Mouse (Mus musculus) CH12.LX (cell line): ENCODE data around the gene Rrp12. TPM values are rescaled to one million over a fixed set of nuclear protein-coding genes. Genes with fewer than 3 reads are reported as not detected.

ENCODE experiments used
- DNase-seq: peaks from one replicate; pipeline ENCODE4 v3.0.0-alpha.2; 2013; ENCODE audit errors: extremely low read depth
- H3K27ac ChIP-seq: 2 replicates; pipeline ENCODE4 v1.5.1; 2012; ENCODE audit warnings: low read depth, mild to moderate bottlenecking, control low read depth, moderate library complexity; ENCODE audit not compliant: insufficient read depth
- H3K27me3 ChIP-seq: replicated peaks from 2 replicates; pipeline ENCODE3; 2012; ENCODE audit warnings: inconsistent platforms
- H3K36me3 ChIP-seq, 2 experiments: replicated peaks in 1 of 2; 2 replicates each; pipeline versions ENCODE3 to v1.6.1; 2012; ENCODE audit warnings: inconsistent platforms in 1 of 2, low read length in 1 of 2, mild to moderate bottlenecking in 1 of 2, mixed read lengths in 1 of 2, moderate library complexity in 1 of 2; ENCODE audit not compliant: control insufficient read depth in 1 of 2, insufficient read depth in 1 of 2
- H3K4me1 ChIP-seq, 2 experiments: 2 replicates each; pipeline ENCODE4 v1.6.1; 2012; ENCODE audit warnings: inconsistent platforms in 1 of 2, moderate library complexity in 1 of 2; ENCODE audit not compliant: insufficient read depth in 2 of 2, control insufficient read depth in 1 of 2
- H3K4me2 ChIP-seq: 2 replicates; pipeline ENCODE4 v1.6.1; 2012; ENCODE audit warnings: low read depth, mild to moderate bottlenecking, control low read depth; ENCODE audit not compliant: poor library complexity, insufficient read depth, severe bottlenecking
- H3K4me3 ChIP-seq, 3 experiments: fragments of 150-350 bp in 1 of 3; sonication (generic) in 1 of 3; replicated peaks in 1 of 3; 2 replicates each; pipeline versions ENCODE3 to v1.5.1; 2011 to 2012; ENCODE audit warnings: low read depth in 2 of 3, low read length in 2 of 3, mild to moderate bottlenecking in 2 of 3, moderate library complexity in 2 of 3, control low read depth in 1 of 3, improper control_type of control experiment in 1 of 3, inconsistent platforms in 1 of 3, mixed read lengths in 1 of 3; ENCODE audit not compliant: poor library complexity in 1 of 3
- H3K79me2 ChIP-seq: replicated peaks from 2 replicates; pipeline ENCODE4 v1.6.1; 2012; ENCODE audit warnings: mild to moderate bottlenecking, moderate library complexity; ENCODE audit not compliant: control insufficient read depth, poor library complexity, insufficient read depth, severe bottlenecking; ENCODE audit errors: extremely low read depth
- H3K9ac ChIP-seq: 2 replicates; pipeline ENCODE4 v1.6.1; 2012; ENCODE audit warnings: low read depth, mild to moderate bottlenecking, control low read depth, moderate library complexity; ENCODE audit not compliant: insufficient read depth
- H3K9me3 ChIP-seq: replicated peaks from 2 replicates; pipeline ENCODE3; 2012; ENCODE audit warnings: low read length, inconsistent platforms, mixed read lengths
- BHLHE40 ChIP-seq: IDR thresholded peaks from 2 replicates; pipeline ENCODE4 v1.6.1; 2011; ENCODE audit warnings: mild to moderate bottlenecking, low read depth, low read length, improper control_type of control experiment
- CTCF ChIP-seq, 2 experiments: IDR thresholded peaks in 1 of 2; conservative IDR thresholded peaks in 1 of 2; 2 replicates each; pipeline ENCODE4 v1.5.1; 2011 to 2012; ENCODE audit warnings: low read depth in 2 of 2, low read length in 2 of 2, improper control_type of control experiment in 1 of 2, inconsistent platforms in 1 of 2, mild to moderate bottlenecking in 1 of 2, moderate library complexity in 1 of 2
- ETS1 ChIP-seq: conservative IDR thresholded peaks from 2 replicates; pipeline ENCODE4 v1.6.1; 2012; ENCODE audit warnings: low read depth, mild to moderate bottlenecking, inconsistent platforms, low read length, improper control_type of control experiment, moderate library complexity
- GABPA ChIP-seq: IDR thresholded peaks from 2 replicates; pipeline ENCODE4 v1.6.1; 2012; ENCODE audit warnings: low read depth, low read length, improper control_type of control experiment, inconsistent platforms; ENCODE audit not compliant: insufficient replicate concordance
- KAT2A ChIP-seq: IDR thresholded peaks from 2 replicates; pipeline ENCODE4 v1.6.1; 2012; ENCODE audit warnings: low read length, improper control_type of control experiment, inconsistent platforms; ENCODE audit not compliant: insufficient replicate concordance
- MAZ ChIP-seq: IDR thresholded peaks from 2 replicates; pipeline ENCODE4 v1.6.1; 2012; ENCODE audit warnings: low read depth, mild to moderate bottlenecking, inconsistent platforms, low read length, improper control_type of control experiment, moderate library complexity
- NELFE ChIP-seq: IDR thresholded peaks from 2 replicates; pipeline ENCODE4 v1.6.1; 2011; ENCODE audit warnings: low read depth, low read length, improper control_type of control experiment
- PAX5 ChIP-seq: IDR thresholded peaks from 2 replicates; pipeline ENCODE4 v1.6.1; 2012; ENCODE audit warnings: low read length, inconsistent platforms, mixed read lengths
- RAD21 ChIP-seq: IDR thresholded peaks from 2 replicates; pipeline ENCODE4 v1.6.1; 2011; ENCODE audit warnings: low read depth, mild to moderate bottlenecking, low read length, improper control_type of control experiment, moderate library complexity
- SMC3 ChIP-seq: IDR thresholded peaks from 2 replicates; pipeline ENCODE4 v1.6.1; 2011; ENCODE audit warnings: low read depth, low read length, improper control_type of control experiment
- TCF12 ChIP-seq: IDR thresholded peaks from 2 replicates; pipeline ENCODE4 v1.6.1; 2014; ENCODE audit warnings: low read depth, mild to moderate bottlenecking, inconsistent platforms, low read length, improper control_type of control experiment
- USF1 ChIP-seq: IDR thresholded peaks from 2 replicates; pipeline ENCODE4 v1.6.1; 2014; ENCODE audit warnings: low read depth, mild to moderate bottlenecking, inconsistent platforms, low read length, improper control_type of control experiment
- USF2 ChIP-seq: conservative IDR thresholded peaks from 2 replicates; pipeline ENCODE4 v1.6.1; 2011; ENCODE audit warnings: low read depth, low read length, improper control_type of control experiment
- ZC3H11A ChIP-seq: IDR thresholded peaks from 2 replicates; pipeline ENCODE4 v1.6.1; 2012; ENCODE audit warnings: low read depth, mild to moderate bottlenecking, inconsistent platforms, low read length, improper control_type of control experiment
- ZNF384 ChIP-seq: IDR thresholded peaks from 2 replicates; pipeline ENCODE4 v1.6.1; 2012; ENCODE audit warnings: low read depth, low read length, improper control_type of control experiment, inconsistent platforms
- dilution Hi-C: fragments of 300-500 bp; cut with MboI; formaldehyde crosslinking; loops from 2 replicates; pipeline ENCODE4 v1.14.3; 2020; ENCODE audit warnings: low sequenced_read_pairs; ENCODE audit not compliant: extremely low pct_unique_long_range_greater_than_20kb, extremely low pct_ligation_motif_present
- in situ Hi-C: fragments of 300-500 bp; cut with MboI; formaldehyde crosslinking; loops from 3 replicates; pipeline ENCODE4 v1.14.3; 2019; ENCODE audit warnings: low sequenced_read_pairs, low pct_ligation_motif_present, low pct_unique_long_range_greater_than_20kb, mixed read lengths
- polyA plus RNA-seq: library from polyadenylated mRNA; unstranded; fragments of >175 nt; gene quantifications from 2 replicates; pipeline ENCODE4 v1.2.1, GENCODE M21; 2012; ENCODE audit warnings: low read depth; ENCODE audit not compliant: insufficient read length
- total RNA-seq, 2 experiments: library from RNA; depleted of rRNA; stranded (reverse); fragments of 300-350 nt in 1 of 2; fragments of >200 nt in 1 of 2; gene quantifications; 2 replicates each; pipeline ENCODE4 v1.2.3; 2012 to 2014

Rrp12 gene
- total and polyA plus RNA-seq, 3 experiments, result 20.1 to 64.3 (median 42.5) TPM

- in situ Hi-C loops (no loop called here), dilution Hi-C loops (no loop called here)
- no peak overlapping the region for H3K27ac ChIP-seq
- H3K36me3 ChIP-seq, result no peaks in the 10 kb centered on the region
- H3K9ac ChIP-seq, result no peak overlapping the region
- DNase-seq, result no peak
- no peaks in the 10 kb centered on the region for H3K79me2 ChIP-seq
- H3K4me1 ChIP-seq, result peaks cover 2 to 7% of the 10 kb centered on the region in 2 experiments; a peak in 1 of 4 replicates
- no peak for TF ChIP-seq ZNF384
- TF ChIP-seq KAT2A, result no peak
- no peak overlapping the region for H3K4me3 ChIP-seq
- no peaks in the 10 kb centered on the region for H3K9me3 ChIP-seq
- H3K27me3 ChIP-seq, result peaks cover 51% of the 10 kb centered on the region
- no peak overlapping the region for H3K4me2 ChIP-seq
These were observed 58.1 kb downstream of the Rrp12 start for GRCm38 (mm10) chr19:41837917-41838261.

GRCm38 (mm10) chr19:41837194-41837916, 58.6 kb downstream of the Rrp12 start:
- Histone ChIP-seq H3K4me2 (no peak overlapping the region), H3K9ac (no peak overlapping the region)
- dilution Hi-C loops, result no loop called here

GRCm38 (mm10) chr19:41836719-41837118, 59.3 kb downstream of the Rrp12 start:
- no peaks in the 10 kb centered on the region for H3K9me3 ChIP-seq
- H3K79me2 ChIP-seq, result no peaks in the 10 kb centered on the region
- no peak overlapping the region for H3K4me2 ChIP-seq
- peaks cover 61% of the 10 kb centered on the region for H3K27me3 ChIP-seq
- no peak overlapping the region for H3K4me3 ChIP-seq
- no peak for DNase-seq
- dilution Hi-C loops (no loop called here), in situ Hi-C loops (no loop called here)
- H3K9ac ChIP-seq, result no peak overlapping the region
- H3K27ac ChIP-seq, result no peak overlapping the region
- peaks cover 5% of the 10 kb centered on the region in 2 experiments; a peak in 1 of 4 replicates for H3K4me1 ChIP-seq
- H3K36me3 ChIP-seq, result no peaks in the 10 kb centered on the region
- TF ChIP-seq ZC3H11A (no peak), GABPA (no peak), NELFE (no peak), BHLHE40 (no peak)

More at GRCm38 (mm10) chr19:41837194-41837916, 58.6 kb downstream of the Rrp12 start:
- Histone ChIP-seq H3K79me2 (no peaks in the 10 kb centered on the region), H3K4me1 (peaks cover 2 to 5% of the 10 kb centered on the region in 2 experiments; a peak in 1 of 4 replicates), H3K4me3 (no peak overlapping the region), H3K36me3 (no peaks in the 10 kb centered on the region), H3K27me3 (peaks cover 57% of the 10 kb centered on the region), H3K27ac (no peak overlapping the region), H3K9me3 (no peaks in the 10 kb centered on the region)
- DNase-seq, result no peak
- in situ Hi-C loops, result no loop called here
- no peak for TF ChIP-seq RAD21
- TF ChIP-seq USF2, result no peak
- TF ChIP-seq SMC3, result no peak
- TF ChIP-seq ETS1, result no peak
- no peak for TF ChIP-seq TCF12
- TF ChIP-seq CTCF (conservative IDR thresholded peaks at IDR 0.05 in 1 of 2, IDR thresholded peaks at IDR 0.05 in 1 of 2; ENCODE audit: low read depth in 2 of 2, low read length in 2 of 2), result no peak
- TF ChIP-seq USF1, result no peak
- TF ChIP-seq MAZ, result no peak
- TF ChIP-seq PAX5, result no peak
